Mouse (Mus musculus) hindbrain, embryonic 16.5 days (tissue): ENCODE results near the gene Slc9a2. TPM values are rescaled to one million over a fixed set of nuclear protein-coding genes. Genes with fewer than 3 reads are reported as not detected.
"Not testable (repeated sequence)": the region's sequence is repeated elsewhere in the genome, so short reads cannot be mapped to it uniquely, and the experiment has no call there.

Experiments used
- ATAC-seq: fragments of 200-750 bp; cut with Nextera tagmentation; 2 replicates; pipeline ENCODE4 v1.8.0; 2017; ENCODE audit warnings: moderate TSS enrichment, moderate library complexity
- H3K27ac ChIP-seq: fragments of 300-500 bp; sonication (generic); 2 replicates; pipeline ENCODE4 v1.5.1; 2014; ENCODE audit warnings: low read depth, mild to moderate bottlenecking, control low read depth, low read length, moderate library complexity
- H3K27me3 ChIP-seq: fragments of 300-500 bp; sonication (generic); replicated peaks from 2 replicates; pipeline ENCODE4 v1.6.1; 2014; ENCODE audit warnings: low read length; ENCODE audit not compliant: control insufficient read depth, insufficient read depth
- H3K36me3 ChIP-seq: fragments of 300-500 bp; sonication (generic); 2 replicates; pipeline ENCODE4 v1.6.1; 2014; ENCODE audit warnings: mild to moderate bottlenecking, low read length, moderate library complexity, mixed read lengths; ENCODE audit not compliant: control insufficient read depth, insufficient read depth
- H3K4me1 ChIP-seq: fragments of 300-500 bp; sonication (generic); 2 replicates; pipeline ENCODE4 v1.6.1; 2014; ENCODE audit warnings: low read depth, low read length; ENCODE audit not compliant: control insufficient read depth, insufficient read depth
- H3K4me2 ChIP-seq: fragments of 300-500 bp; sonication (generic); 2 replicates; pipeline ENCODE4 v1.6.1; 2014; ENCODE audit warnings: mild to moderate bottlenecking, low read length, control low read depth, moderate library complexity
- H3K4me3 ChIP-seq: fragments of 300-500 bp; sonication (generic); 2 replicates; pipeline ENCODE4 v1.5.1; 2014; ENCODE audit warnings: mild to moderate bottlenecking, low read length, control low read depth, moderate library complexity
- H3K9ac ChIP-seq: fragments of 300-500 bp; sonication (generic); 2 replicates; pipeline ENCODE4 v1.6.1; 2014; ENCODE audit warnings: low read depth, mild to moderate bottlenecking, control low read depth, low read length, moderate library complexity
- H3K9me3 ChIP-seq: fragments of 300-500 bp; sonication (generic); 2 replicates; pipeline ENCODE4 v1.6.1; 2014; ENCODE audit warnings: mild to moderate bottlenecking, low read length, moderate library complexity; ENCODE audit not compliant: control insufficient read depth
- WGBS: fragments of 180-500 bp; shearing (Covaris S2); extraction: QIAGEN DNeasy Blood & Tissue Kit; methylation state at CpG from one replicate; pipeline ENCODE4 v1.1.7; 2014; 5-methylcytosine and 5-hydroxymethylcytosine counted together
- polyA plus RNA-seq: library from polyadenylated mRNA; unstranded; fragments of >200 nt; fragmentation: Nextera tagmentation; extraction: Ambion mirVana; gene quantifications from 2 replicates; pipeline ENCODE4 v1.2.1, GENCODE M21; 2015

The Slc9a2 gene
- polyA plus RNA-seq, 1 experiment from 2014 or later, result 0.49 TPM

DNA sequence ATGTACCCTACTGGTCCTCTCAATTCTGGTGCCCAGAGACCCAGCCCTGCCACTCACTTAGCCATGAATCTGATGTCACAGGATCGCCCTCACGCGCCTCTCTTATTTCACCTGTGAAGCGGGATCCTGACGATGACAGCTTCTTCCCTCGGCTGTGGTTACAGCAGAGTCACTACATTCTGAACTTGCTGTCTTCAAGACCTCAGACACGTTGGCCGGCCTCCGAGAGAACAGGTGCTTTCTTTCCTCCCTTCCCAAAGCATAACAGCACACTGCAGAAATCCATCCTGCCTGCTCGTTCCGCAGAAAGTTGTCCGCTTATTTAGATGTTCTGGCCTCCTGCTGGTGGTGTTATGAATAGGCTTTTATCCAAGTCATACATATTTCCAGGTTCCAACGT is 13.9 kb downstream of the Slc9a2 start:
- 81% methylated on average over 13 of the region's 13 CpGs for WGBS
- H3K9ac ChIP-seq, result no peak overlapping the region

DNA sequence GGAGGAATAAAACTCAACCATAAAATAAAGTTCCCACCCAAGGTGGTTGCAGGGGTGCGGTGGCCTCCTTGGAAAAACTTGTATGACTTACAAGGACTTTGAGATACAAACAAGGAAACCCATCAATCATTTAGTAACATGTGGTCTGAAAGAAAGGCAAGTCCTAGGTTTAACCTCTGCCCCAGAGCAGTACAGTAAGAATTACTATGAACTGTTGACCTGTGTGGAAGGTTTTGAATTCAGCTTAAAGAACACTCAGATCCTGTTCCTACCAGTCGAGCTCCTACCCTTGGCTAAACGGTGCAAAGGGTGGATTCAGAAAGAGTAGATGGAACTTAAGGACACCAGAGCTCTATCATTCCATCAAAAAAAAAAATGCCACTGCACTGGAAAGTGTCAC is 16.1 kb downstream of the Slc9a2 start:
- Histone ChIP-seq H3K4me2 (no peak overlapping the region), H3K27me3 (no peaks in the 10 kb centered on the region), H3K36me3 (no peaks in the 10 kb centered on the region), H3K4me3 (no peak overlapping the region), H3K4me1 (no peaks in the 10 kb centered on the region), H3K27ac (no peak overlapping the region), H3K9me3 (no peaks in the 10 kb centered on the region), H3K9ac (no peak overlapping the region)
- no peak for ATAC-seq
- 96% methylated on average over 3 of the region's 3 CpGs for WGBS

More for the DNA sequence above, 13.9 kb downstream of the Slc9a2 start:
- Histone ChIP-seq H3K4me3 (no peak overlapping the region), H3K4me1 (no peaks in the 10 kb centered on the region), H3K27ac (no peak overlapping the region), H3K9me3 (no peaks in the 10 kb centered on the region), H3K4me2 (no peak overlapping the region), H3K27me3 (no peaks in the 10 kb centered on the region), H3K36me3 (no peaks in the 10 kb centered on the region)
- no peak for ATAC-seq

DNA sequence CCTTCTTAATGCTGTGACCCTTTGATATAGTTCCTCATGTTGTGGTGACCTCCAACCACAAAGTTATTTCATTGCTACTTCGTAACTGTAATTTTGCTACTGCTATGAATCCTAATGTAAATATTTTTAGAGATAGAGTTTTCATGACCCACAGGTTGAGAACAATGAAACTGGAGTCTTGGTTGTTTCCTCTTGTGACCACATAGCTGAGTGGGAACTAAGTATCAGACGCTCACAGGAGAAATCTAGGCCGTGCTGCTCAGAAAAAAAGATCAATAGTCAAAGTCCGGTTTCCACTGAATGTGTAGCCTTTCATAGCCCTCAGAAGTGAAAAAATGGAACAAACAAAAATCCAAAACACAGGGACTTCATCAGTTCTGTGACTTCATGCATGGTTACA is 24.7 kb downstream of the Slc9a2 start:
- Histone ChIP-seq H3K27ac (no peak overlapping the region), H3K4me2 (no peak overlapping the region), H3K9ac (no peak overlapping the region), H3K4me3 (no peak overlapping the region), H3K27me3 (no peaks in the 10 kb centered on the region), H3K9me3 (no peaks in the 10 kb centered on the region), H3K36me3 (no peaks in the 10 kb centered on the region), H3K4me1 (no peaks in the 10 kb centered on the region)
- 92% methylated on average over 4 of the region's 4 CpGs for WGBS
- ATAC-seq, result no peak

DNA sequence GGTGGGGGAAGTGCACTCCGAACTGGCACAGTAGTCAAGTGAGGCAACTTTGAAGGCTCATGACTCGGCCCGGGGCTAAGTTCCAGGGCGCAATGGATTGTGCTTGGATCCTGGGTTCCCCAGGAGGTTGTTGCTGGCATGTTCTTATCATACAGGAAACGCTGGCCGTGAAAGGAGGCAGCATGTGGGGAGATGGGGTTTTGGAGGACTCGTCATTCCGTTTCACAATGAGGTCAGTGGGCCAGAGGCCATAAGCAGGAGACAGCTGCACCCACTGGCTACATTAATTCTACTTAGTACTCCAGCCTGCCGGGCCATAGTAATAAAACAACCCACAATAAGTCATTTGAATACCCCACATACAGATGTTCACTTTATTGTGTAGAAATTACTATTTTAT is 34.6 kb downstream of the Slc9a2 start:
- ATAC-seq, result no peak
- WGBS, result 84% methylated on average over 9 of the region's 9 CpGs
- Histone ChIP-seq H3K36me3 (no peaks in the 10 kb centered on the region), H3K9ac (no peak overlapping the region), H3K4me2 (no peak overlapping the region), H3K4me3 (no peak overlapping the region), H3K4me1 (no peaks in the 10 kb centered on the region), H3K27me3 (no peaks in the 10 kb centered on the region), H3K9me3 (no peaks in the 10 kb centered on the region), H3K27ac (no peak overlapping the region)

DNA sequence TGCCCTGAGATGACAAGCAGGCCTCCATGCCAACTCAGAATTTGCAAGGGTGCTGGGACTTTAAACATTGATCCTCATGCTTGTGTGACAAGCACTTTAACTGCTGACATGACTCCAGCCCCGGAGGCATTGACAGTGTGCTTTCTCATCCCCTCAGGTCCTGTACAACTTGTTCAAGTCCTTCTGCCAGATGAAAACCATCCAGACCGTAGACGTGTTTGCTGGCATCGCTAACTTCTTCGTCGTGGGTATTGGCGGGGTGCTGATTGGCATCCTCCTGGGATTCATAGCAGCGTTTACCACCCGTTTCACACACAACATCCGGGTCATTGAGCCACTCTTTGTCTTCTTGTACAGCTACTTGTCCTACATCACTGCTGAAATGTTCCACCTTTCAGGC is 45.7 kb downstream of the Slc9a2 start:
- no peak for ATAC-seq
- 83% methylated on average over 10 of the region's 10 CpGs for WGBS
- no peak overlapping the region for H3K27ac ChIP-seq

DNA sequence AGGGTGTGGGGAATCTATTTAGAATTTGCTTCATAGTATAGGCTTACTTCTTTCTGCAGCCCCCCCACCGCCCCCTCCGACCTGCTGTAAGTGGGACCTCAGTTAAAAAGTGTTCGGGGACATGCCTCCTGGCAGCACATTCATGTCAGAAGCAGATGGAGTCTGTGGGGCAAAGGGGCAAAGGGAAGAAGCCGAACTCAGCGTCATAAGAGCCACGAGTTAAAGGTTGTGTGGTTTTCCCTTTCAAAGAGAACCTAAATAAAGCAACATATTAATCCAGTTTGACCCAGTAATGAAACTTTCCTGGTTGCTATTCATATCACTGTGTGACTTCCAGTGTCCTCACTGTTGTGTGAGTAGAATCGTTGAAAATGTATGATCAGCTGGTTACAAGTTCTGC is 47.0 kb downstream of the Slc9a2 start:
- no peak overlapping the region for H3K4me2 ChIP-seq
- no peak overlapping the region for H3K27ac ChIP-seq
- H3K36me3 ChIP-seq, result no peaks in the 10 kb centered on the region
- H3K27me3 ChIP-seq, result no peaks in the 10 kb centered on the region
- H3K9me3 ChIP-seq, result no peaks in the 10 kb centered on the region
- no peak overlapping the region for H3K9ac ChIP-seq
- no peaks in the 10 kb centered on the region for H3K4me1 ChIP-seq
- no peak for ATAC-seq
- no peak overlapping the region for H3K4me3 ChIP-seq
- WGBS, result 88% methylated on average over 7 of the region's 7 CpGs

More for the DNA sequence above, 45.7 kb downstream of the Slc9a2 start:
- Histone ChIP-seq H3K27me3 (no peaks in the 10 kb centered on the region), H3K36me3 (no peaks in the 10 kb centered on the region), H3K9ac (no peak overlapping the region), H3K9me3 (no peaks in the 10 kb centered on the region), H3K4me2 (no peak overlapping the region), H3K4me3 (no peak overlapping the region), H3K4me1 (no peaks in the 10 kb centered on the region)

DNA sequence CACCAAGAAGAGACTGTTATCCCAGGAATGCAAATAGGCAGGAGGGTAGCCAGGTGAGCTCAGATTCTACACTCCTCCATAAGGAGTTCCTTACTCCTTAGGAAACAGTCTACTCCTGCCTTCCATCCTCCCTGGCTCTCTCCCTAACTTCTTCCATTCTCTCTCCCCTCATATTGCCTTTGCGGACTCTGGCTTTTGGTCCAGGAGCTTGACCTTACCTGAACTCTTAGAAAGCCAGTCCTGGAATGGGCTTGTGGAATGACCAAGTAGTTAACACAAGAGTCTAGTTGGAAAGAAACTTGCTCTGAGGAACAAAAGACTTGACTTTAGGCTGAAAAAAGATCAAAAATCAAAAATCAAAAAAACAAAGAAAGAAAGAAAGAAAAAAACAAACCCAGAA is 48.3 kb downstream of the Slc9a2 start:
- Histone ChIP-seq H3K4me1 (no peaks in the 10 kb centered on the region), H3K27me3 (no peaks in the 10 kb centered on the region), H3K4me3 (no peak overlapping the region), H3K27ac (no peak overlapping the region), H3K36me3 (no peaks in the 10 kb centered on the region), H3K4me2 (no peak overlapping the region), H3K9me3 (no peaks in the 10 kb centered on the region), H3K9ac (no peak overlapping the region)
- 96% methylated on average over 1 of the region's 1 CpGs for WGBS
- no peak for ATAC-seq

DNA sequence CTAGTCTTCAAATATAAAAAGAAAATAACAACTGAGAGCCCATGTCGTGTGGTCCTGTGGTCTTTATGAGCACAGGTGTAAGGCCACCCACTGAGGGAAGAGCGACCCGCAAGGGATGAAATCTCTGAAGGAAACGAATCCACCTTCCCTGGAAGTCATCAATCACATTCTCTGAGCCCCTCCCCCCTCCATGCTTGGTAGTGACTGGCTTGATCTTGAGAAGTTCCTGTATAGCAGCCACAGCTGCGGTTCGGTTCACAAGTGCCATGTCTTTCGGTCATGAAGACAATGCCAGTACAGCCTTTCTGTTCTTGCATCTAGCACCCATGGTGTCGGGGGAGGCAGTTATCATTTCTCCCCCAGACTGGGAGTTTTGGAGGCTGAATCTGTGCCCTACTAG is 57.3 kb downstream of the Slc9a2 start:
- 79% methylated on average over 8 of the region's 8 CpGs for WGBS
- Histone ChIP-seq H3K36me3 (no peaks in the 10 kb centered on the region), H3K4me3 (no peak overlapping the region), H3K27me3 (no peaks in the 10 kb centered on the region), H3K4me2 (no peak overlapping the region), H3K4me1 (no peaks in the 10 kb centered on the region), H3K9me3 (no peaks in the 10 kb centered on the region), H3K9ac (no peak overlapping the region), H3K27ac (no peak overlapping the region)
- no peak for ATAC-seq

DNA sequence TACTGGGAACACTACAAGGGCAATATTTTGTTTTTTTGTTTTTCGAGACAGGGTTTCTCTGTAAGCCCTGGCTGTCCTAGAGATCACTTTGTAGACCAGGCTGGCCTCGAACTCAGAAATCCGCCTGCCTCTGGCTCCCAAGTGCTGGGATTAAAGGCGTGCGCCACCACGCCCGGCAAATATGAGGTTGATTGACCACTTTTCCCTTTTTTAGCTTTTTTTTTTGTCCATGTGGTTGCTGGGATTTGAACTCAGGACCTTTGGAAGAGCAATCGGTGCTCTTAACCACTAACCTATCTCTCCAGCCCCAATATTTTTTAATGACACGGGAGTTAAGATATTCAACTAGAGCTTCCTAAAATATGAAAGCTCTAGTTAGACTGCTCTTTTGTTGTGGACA is 57.9 kb downstream of the Slc9a2 start:
- 98% methylated on average over 9 of the region's 9 CpGs for WGBS
- H3K4me1 ChIP-seq, H3K27ac ChIP-seq, H3K27me3 ChIP-seq, H3K4me3 ChIP-seq, H3K36me3 ChIP-seq, H3K9me3 ChIP-seq, H3K4me2 ChIP-seq, ATAC-seq, H3K9ac ChIP-seq: not testable (repeated sequence)

DNA sequence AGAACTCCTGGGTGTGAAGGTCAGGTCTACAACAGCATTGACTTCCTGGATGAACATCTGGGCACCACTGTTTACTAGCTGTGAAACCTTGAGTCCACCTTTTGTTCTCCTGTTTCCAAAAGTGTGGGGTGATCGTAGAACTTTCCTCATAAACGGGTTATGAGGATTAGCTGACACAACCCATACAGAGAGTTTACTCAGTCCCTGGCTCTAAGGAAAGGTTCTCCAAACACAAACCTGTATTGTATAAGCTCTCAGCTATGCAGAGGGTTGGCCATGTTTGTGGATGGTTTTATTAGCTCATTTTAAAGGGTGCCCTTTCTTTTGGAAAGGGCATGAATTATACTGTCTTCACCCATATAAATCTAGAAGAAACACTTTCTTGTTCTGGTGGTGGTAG is 60.4 kb downstream of the Slc9a2 start:
- Histone ChIP-seq H3K36me3 (no peaks in the 10 kb centered on the region), H3K27me3 (no peaks in the 10 kb centered on the region), H3K4me3 (no peak overlapping the region), H3K9ac (no peak overlapping the region), H3K4me2 (no peak overlapping the region), H3K4me1 (no peaks in the 10 kb centered on the region), H3K9me3 (no peaks in the 10 kb centered on the region), H3K27ac (no peak overlapping the region)
- WGBS, result 98% methylated on average over 2 of the region's 2 CpGs
- no peak for ATAC-seq
